Mouse (Mus musculus) intestine, embryonic 16.5 days (tissue): ENCODE data around the gene Ccnj. TPM values are rescaled to one million over a fixed set of nuclear protein-coding genes. Genes with fewer than 3 reads are reported as not detected.

Source experiments
- ATAC-seq: fragments of 200-750 bp; cut with Nextera tagmentation; 2 replicates; pipeline ENCODE4 v1.8.0; 2017; ENCODE audit warnings: moderate TSS enrichment, moderate library complexity
- H3K27ac ChIP-seq: fragments of 300-500 bp; sonication (generic); 2 replicates; pipeline ENCODE4 v1.5.1; 2014; ENCODE audit warnings: mild to moderate bottlenecking, low read length
- H3K27me3 ChIP-seq: fragments of 300-500 bp; sonication (generic); replicated peaks from 2 replicates; pipeline ENCODE4 v1.6.1; 2014; ENCODE audit warnings: low read length, control low read depth, mixed read lengths; ENCODE audit not compliant: control insufficient read depth, insufficient read depth
- H3K36me3 ChIP-seq: fragments of 300-500 bp; sonication (generic); 2 replicates; pipeline ENCODE4 v1.6.1; 2014; ENCODE audit warnings: low read length, control low read depth; ENCODE audit not compliant: control insufficient read depth, insufficient read depth
- H3K4me1 ChIP-seq: fragments of 300-500 bp; sonication (generic); 2 replicates; pipeline ENCODE4 v1.6.1; 2014; ENCODE audit warnings: low read length, control low read depth, mixed read lengths; ENCODE audit not compliant: control insufficient read depth, insufficient read depth
- H3K4me2 ChIP-seq: fragments of 300-500 bp; sonication (generic); 2 replicates; pipeline ENCODE4 v1.6.1; 2014; ENCODE audit warnings: low read depth, low read length, control low read depth
- H3K4me3 ChIP-seq: fragments of 300-500 bp; sonication (generic); 2 replicates; pipeline ENCODE4 v1.5.1; 2014; ENCODE audit warnings: mild to moderate bottlenecking, low read length
- H3K9ac ChIP-seq: fragments of 300-500 bp; sonication (generic); 2 replicates; pipeline ENCODE4 v1.6.1; 2014; ENCODE audit warnings: low read depth, low read length
- H3K9me3 ChIP-seq: fragments of 300-500 bp; sonication (generic); 2 replicates; pipeline ENCODE4 v1.6.1; 2016; ENCODE audit warnings: low read length, control low read depth; ENCODE audit not compliant: control insufficient read depth
- WGBS: fragments of 180-500 bp; shearing (Covaris S2); extraction: QIAGEN DNeasy Blood & Tissue Kit; methylation state at CpG from one replicate; pipeline ENCODE4 v1.1.7; 2014; 5-methylcytosine and 5-hydroxymethylcytosine counted together
- microRNA-seq: library from miRNA; unstranded; fragments of <30 nt; microRNA quantifications from one replicate; pipeline ENCODE4, GENCODE M21; 2016
- polyA plus RNA-seq: library from polyadenylated mRNA; unstranded; fragments of >200 nt; fragmentation: Nextera tagmentation; extraction: Ambion mirVana; gene quantifications from 2 replicates; pipeline ENCODE4 v1.2.1, GENCODE M21; 2015

Ccnj gene
- polyA plus RNA-seq, 1 experiment from 2014 or later, result 7.8 TPM

DNA sequence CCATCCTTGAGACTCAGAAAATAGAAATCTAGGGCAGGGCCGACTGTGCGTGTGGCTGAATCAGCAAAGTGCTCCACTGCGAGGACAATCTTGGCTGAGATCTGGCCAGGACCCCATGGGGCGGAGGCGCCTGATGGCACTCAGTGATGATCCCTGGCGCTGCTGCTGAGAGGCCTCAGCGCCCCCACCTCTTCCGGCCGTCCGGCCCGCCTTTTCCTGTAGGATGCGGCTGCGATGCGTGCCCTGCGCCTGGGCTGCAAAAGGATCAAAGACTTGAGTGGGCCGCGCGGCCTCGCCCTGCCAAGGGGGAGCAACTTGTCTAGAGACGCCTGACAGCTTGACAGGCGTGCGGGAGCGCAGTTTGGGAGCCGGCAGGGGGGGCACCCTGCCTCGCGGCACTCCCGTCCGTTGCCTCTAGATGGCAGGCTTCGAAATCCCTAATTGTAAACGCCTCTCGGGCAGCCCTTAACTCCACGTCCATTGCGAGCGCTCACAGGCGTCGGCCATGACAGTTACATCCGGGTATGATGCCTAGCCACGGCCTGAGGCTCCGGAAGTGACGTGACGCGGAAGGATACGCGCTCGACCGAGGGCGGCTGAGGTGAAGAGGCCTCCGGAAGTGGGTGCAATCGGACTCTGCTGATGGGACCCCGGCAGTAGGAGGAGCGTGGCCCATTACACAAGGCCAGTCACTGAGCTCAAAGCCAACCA is 42.0 kb downstream of the Ccnj start:
- ATAC-seq, result peak; percentile 97
- peaks cover 4% of the 10 kb centered on the region; the same call in 1 of the 2 replicates for H3K27me3 ChIP-seq
- 0 out of 2 replicates have a peak, but pooled peaks cover 3% of the 10 kb centered on the region for H3K4me1 ChIP-seq
- no peaks in the 10 kb centered on the region for H3K36me3 ChIP-seq
- H3K9me3 ChIP-seq, result no peaks in the 10 kb centered on the region
- H3K27ac ChIP-seq, result peak overlapping the region; percentile 74
- H3K9ac ChIP-seq, result peak overlapping the region; percentile 70
- H3K4me3 ChIP-seq, result peak overlapping the region; percentile 66
- peak overlapping the region; percentile 88 for H3K4me2 ChIP-seq
- WGBS, result 2% methylated on average over 51 of the region's 51 CpGs

DNA sequence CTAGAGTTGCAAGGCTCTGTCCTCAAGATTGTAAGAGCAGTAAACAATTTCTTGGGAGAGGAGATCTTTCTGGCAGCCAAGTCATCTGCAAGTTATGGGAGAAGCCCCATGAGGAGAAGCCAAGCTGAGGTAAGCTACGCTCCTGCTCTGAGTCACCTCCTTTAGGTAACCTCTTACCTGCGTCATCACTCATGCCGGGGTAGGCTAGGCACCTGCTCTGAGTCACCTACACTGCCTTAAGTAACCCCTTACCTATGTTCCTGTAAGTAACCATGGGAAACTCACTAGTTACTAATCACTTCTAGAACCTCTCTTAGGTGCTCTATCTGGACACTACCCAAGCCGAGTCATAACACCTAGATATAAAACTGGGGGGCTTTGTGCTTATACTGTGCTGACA is 50.6 kb downstream of the Ccnj start:
- Histone ChIP-seq H3K36me3 (no peaks in the 10 kb centered on the region), H3K27me3 (peaks cover 10% of the 10 kb centered on the region), H3K9ac (no peak overlapping the region), H3K4me3 (no peak overlapping the region), H3K9me3 (no peaks in the 10 kb centered on the region), H3K27ac (no peak overlapping the region), H3K4me1 (no peaks in the 10 kb centered on the region), H3K4me2 (no peak overlapping the region)
- WGBS, result 89% methylated on average over 4 of the region's 4 CpGs
- no peak for ATAC-seq

DNA sequence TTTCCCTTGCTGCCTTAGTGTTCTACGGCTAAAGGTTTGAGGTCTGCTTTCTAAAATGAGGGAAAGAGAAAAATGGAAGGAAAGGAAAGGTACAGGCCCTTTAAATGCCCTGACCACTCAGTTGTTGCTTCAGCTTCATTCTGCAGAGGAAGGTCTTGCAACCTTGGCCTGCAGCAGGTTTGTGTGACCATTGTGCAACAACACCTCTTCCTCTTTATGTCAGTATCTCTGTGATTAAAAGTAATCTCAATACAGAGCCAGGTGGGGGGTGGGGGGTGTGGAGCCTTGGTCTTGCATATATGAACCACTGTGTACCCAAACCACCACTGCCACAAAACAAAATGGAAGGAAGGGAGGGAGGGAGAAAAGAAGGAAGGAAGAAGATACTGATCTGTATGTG is 57.8 kb downstream of the Ccnj start:
- H3K4me1 ChIP-seq, result no peaks in the 10 kb centered on the region
- H3K4me2 ChIP-seq, result no peak overlapping the region
- no peak overlapping the region for H3K4me3 ChIP-seq
- 80% methylated on average over 1 of the region's 1 CpGs for WGBS
- H3K36me3 ChIP-seq, result no peaks in the 10 kb centered on the region
- no peak overlapping the region for H3K27ac ChIP-seq
- H3K9ac ChIP-seq, result no peak overlapping the region
- H3K9me3 ChIP-seq, result peaks cover 3% of the 10 kb centered on the region; the same call in 1 of the 2 replicates
- ATAC-seq, result no peak
- peaks cover 8% of the 10 kb centered on the region for H3K27me3 ChIP-seq

DNA sequence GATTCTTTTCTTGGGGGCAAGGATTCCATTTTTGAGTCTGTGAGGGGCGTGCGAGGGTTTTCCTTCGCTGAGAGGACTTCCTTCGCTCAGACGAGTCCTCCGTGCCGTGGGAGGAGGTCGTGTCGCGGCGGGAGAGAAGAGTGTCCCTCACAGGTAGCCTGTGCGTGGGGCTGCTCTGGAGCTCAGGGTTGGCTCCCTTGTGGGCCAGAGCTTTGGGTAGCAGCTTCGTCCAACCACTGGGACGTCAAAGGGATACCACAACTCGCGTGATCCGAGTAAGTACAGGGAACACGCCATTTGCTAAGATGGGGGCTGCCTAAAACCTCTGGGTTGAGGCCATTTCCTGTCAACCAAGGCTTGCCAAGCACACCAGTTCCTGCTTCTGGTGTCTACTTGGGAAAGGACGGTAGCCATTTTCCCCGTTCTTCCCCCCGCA is 63.0 kb downstream of the Ccnj start:
- Histone ChIP-seq H3K27ac (peak overlapping the region; percentile 92), H3K9ac (peak overlapping the region; percentile 87), H3K4me1 (no peaks in the 10 kb centered on the region), H3K36me3 (no peaks in the 10 kb centered on the region), H3K4me3 (peak overlapping the region; percentile 82), H3K4me2 (peak overlapping the region; percentile 54), H3K27me3 (peaks cover 2% of the 10 kb centered on the region; the same call in 1 of the 2 replicates), H3K9me3 (peaks cover 5% of the 10 kb centered on the region; the same call in 1 of the 2 replicates)
- WGBS, result 47% methylated on average over 21 of the region's 21 CpGs
- peak; percentile 43; the same call in 1 of the 2 replicates for ATAC-seq

- Histone ChIP-seq H3K27ac (peak within 1 kb of the TSS; percentile 92), H3K9me3 (peaks cover 5% of the 10 kb centered on the region; the same call in 1 of the 2 replicates), H3K4me3 (peak within 1 kb of the TSS; percentile 82), H3K4me1 (no peaks in the 10 kb centered on the region), H3K4me2 (peak within 1 kb of the TSS; percentile 54), H3K27me3 (peaks cover 2% of the 10 kb centered on the region; the same call in 1 of the 2 replicates), H3K36me3 (no peaks in the 10 kb centered on the region), H3K9ac (peak within 1 kb of the TSS; percentile 87)
- ATAC-seq, result peak; percentile 94
- WGBS, result under 1% methylated on average over 89 of the region's 89 CpGs
These were observed 63.7 kb downstream of the Ccnj start, which contains the start of gene Zfp518a for GRCm38 (mm10) chr19:40894519-40895392. Gene Zfp518a (plus strand): TSS chr19:40894705.

GRCm38 (mm10) chr19:40895393-40895703 is 64.3 kb downstream of the Ccnj start:
- H3K9ac ChIP-seq, result peak overlapping the region; percentile 87
- peak overlapping the region; percentile 92; the same call in 1 of the 2 replicates for H3K27ac ChIP-seq
- H3K36me3 ChIP-seq, result no peaks in the 10 kb centered on the region
- H3K4me1 ChIP-seq, result no peaks in the 10 kb centered on the region
- ATAC-seq, result no peak
- peaks cover 2% of the 10 kb centered on the region; the same call in 1 of the 2 replicates for H3K27me3 ChIP-seq
- peaks cover 5% of the 10 kb centered on the region; the same call in 1 of the 2 replicates for H3K9me3 ChIP-seq
- WGBS, result 4% methylated on average over 6 of the region's 6 CpGs
- H3K4me2 ChIP-seq, result peak overlapping the region; percentile 54
- peak overlapping the region; percentile 82 for H3K4me3 ChIP-seq

Small RNA genes within 50 kb of the gene (microRNA-seq; reads per million reads assigned to microRNA genes)
- gene Mir8092, result not detected

Other genes starting within 250 kb of the Ccnj start
- gene Aldh18a1, start 242.8 kb upstream of the Ccnj start, polyA plus RNA-seq, result 299 and 355 TPM in 2 replicates
- gene Tctn3, start 219.0 kb upstream of the Ccnj start, polyA plus RNA-seq, result 10.6 and 11.7 TPM in 2 replicates
- gene Entpd1, start 218.9 kb upstream of the Ccnj start, polyA plus RNA-seq, result 7.5 and 7.6 TPM in 2 replicates
- not detected in 2 replicates for gene Cc2d2b, start 82.5 kb upstream of the Ccnj start, polyA plus RNA-seq
- gene Zfp518a, start 63.4 kb downstream of the Ccnj start, polyA plus RNA-seq, result 10.7 and 14.0 TPM in 2 replicates
- 22.6 and 27.3 TPM in 2 replicates for gene Blnk, start 163.3 kb downstream of the Ccnj start, polyA plus RNA-seq
- not detected in 2 replicates for gene Dntt, start 198.0 kb downstream of the Ccnj start, polyA plus RNA-seq
- not detected in 2 replicates for gene Opalin, start 245.8 kb downstream of the Ccnj start, polyA plus RNA-seq